Mouse (Mus musculus): ENCODE results near the gene AF067063.
"Not testable (repeated sequence)": the region's sequence is repeated elsewhere in the genome, so short reads cannot be mapped to it uniquely, and the experiment has no call there.

Gene AF067063

GRCm38 (mm10) chr13:119830116-119830515 lies at the start of gene AF067063:
Gene AF067063 (minus strand): TSS chr13:119830216.
- not testable (repeated sequence) for DNase-seq (ENCODE audit: low spot score)

GRCm38 (mm10) chr13:119864395-119864999 lies 34.5 kb upstream of the AF067063 start:
- DNase-seq (ENCODE audit: low spot score) = not testable (repeated sequence)

GRCm38 (mm10) chr13:119862399-119862798 lies 32.4 kb upstream of the AF067063 start:
- DNase-seq (ENCODE audit: low spot score) = not testable (repeated sequence)

- DNase-seq (ENCODE audit: low spot score) = not testable (repeated sequence)
These were observed 10.0 kb upstream of the AF067063 start for GRCm38 (mm10) chr13:119839982-119840381.

- DNase-seq (ENCODE audit: low spot score) = not testable (repeated sequence)
These were observed 7.8 kb upstream of the AF067063 start for GRCm38 (mm10) chr13:119837719-119838337.

- DNase-seq (ENCODE audit: low spot score) = not testable (repeated sequence)
These were observed 6.4 kb upstream of the AF067063 start for GRCm38 (mm10) chr13:119836324-119836811.

DNA sequence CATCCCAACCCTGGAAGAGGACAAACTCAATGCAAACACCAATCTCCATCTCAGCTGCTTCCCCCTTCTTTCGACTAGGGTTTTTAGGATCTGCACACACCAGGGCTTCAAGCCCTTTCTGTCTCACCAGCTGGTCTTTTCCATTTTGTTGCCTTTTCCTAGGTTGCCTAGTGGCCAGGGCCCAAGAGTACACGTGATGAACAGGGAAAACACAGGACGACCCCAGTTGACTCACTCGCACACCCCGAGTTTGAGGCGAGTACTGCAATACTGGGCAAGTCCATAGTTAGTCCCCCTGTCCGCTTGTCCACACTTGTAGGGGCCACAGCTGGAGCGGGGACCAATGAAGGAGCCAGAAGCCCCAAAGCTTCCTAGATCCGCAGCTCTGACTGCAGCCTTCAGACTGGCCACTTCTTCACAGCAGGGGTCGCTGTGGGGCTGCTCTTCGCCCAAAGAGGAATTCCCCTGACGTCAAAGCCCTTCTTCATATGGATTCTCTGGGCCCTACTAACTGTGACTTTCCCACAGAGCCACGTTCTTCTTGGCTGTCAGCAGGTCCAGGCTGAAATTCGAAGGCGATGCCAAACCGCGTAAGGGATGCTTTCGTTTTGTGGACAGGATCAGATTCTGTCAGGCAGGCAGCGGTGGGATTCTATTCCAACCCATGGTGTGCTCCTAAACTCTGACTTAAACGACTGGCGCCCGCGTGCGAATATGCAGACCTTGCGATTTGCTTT lies 5.5 kb upstream of the AF067063 start, which contains the start of gene D13Ertd608e:
D13Ertd608e (plus strand) TSS at position 687 of the 737 bp plus-strand sequence.
- DNase-seq (ENCODE audit: low spot score) = not testable (repeated sequence)

DNA sequence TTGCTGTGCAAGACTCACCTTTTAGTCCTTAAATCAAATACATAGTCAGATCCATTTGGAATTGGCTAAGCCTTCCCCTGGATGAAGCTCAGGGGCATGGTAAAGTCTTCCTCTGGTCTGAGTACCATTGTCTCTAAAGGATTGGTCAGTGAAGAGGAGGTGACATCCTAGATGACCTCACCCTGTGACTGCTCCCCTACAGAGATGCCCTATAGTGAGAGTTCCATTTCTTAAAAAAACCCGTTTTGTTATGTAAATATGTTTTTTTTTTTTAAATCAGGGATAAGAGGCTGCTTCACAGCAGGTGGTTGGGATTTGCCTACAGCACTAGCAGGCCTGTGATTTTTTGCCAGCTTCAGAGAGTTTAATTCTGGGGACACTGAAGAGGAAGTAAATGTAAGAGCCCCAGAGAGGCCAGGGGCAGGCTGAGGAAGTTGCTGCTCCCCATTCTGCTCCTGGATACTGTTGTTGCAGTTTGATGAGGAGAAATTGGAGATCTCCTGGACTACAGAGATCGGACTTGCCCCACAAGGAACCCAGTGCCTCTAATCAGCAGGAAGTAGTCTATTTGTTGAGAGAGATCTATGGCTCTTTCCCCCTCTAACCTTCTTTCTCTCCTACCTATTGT lies 12.3 kb downstream of the AF067063 start:
- DNase-seq (ENCODE audit: low spot score) = no peak

GRCm38 (mm10) chr13:119816798-119817197 lies 13.2 kb downstream of the AF067063 start:
- DNase-seq (ENCODE audit: low spot score) = no peak

DNA sequence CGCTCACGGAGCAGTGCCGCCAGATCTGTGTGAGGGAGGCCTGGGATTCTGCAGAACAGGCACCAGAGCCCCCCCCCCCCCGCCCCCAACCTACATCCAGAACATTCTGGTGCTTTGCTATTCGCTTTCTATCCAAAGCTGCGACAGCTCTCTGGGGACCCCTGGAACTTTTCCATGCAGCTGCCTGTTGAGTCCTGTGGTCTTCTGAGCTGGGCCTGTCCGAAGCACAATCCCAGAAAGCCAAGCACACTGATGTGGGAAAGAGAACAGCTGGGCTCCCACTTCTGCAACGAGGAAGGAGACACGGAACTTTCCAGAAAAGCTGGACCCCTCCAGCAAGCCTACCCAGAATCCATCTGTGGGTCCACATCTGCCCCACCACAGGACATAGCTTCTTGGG lies 20.0 kb downstream of the AF067063 start:
- DNase-seq (ENCODE audit: low spot score) = no peak

- DNase-seq (ENCODE audit: low spot score) = no peak
These were observed 21.1 kb downstream of the AF067063 start for GRCm38 (mm10) chr13:119808937-119809336.

GRCm38 (mm10) chr13:119797656-119798055 lies 32.4 kb downstream of the AF067063 start:
- no peak for DNase-seq (ENCODE audit: low spot score)

- DNase-seq (ENCODE audit: low spot score) = no peak
These were observed 37.1 kb downstream of the AF067063 start for GRCm38 (mm10) chr13:119792791-119793404.

- DNase-seq (ENCODE audit: low spot score) = no peak
These were observed 38.4 kb downstream of the AF067063 start for GRCm38 (mm10) chr13:119791580-119792135.

DNA sequence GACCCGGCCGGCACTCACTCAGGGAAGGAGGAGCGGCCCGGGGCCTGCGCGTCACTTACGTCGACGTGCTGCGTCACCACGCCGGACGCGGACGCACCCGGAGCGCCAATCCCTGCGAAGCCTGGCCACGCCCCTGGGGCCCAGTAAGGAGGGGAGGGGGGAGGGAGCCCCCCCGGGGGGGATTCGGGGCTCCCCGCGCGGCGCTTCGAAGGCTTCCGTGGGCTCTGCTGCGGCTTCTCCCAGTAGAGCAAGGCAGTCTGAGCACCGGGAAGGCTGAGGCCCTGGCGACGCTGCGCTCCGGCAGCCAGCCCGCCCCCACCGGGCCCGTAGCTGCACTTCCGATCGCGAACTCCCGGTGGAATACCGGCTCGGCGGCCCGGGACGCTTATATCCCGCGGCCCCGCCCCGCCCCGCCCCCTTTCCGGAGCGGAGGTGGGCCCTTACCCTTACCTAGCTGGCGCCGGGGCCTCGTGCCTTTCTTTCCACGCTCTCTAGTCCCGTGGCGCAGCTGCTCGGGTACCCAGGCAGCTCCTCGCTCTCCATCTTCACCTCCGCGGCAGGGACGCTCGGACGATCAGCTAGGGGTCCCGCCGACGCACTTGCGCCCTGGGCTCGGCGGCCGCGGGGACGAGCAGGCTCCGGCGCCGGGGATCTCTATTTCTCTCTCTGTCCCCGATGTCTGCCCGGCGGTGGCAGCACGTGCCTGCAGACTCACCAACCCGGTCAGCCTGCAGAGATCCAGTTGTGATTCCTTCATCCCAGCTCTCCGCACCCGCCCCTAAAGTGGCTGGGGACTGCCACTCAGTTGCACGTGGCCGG lies 39.0 kb downstream of the AF067063 start, which contains the start of gene Zfp131:
Zfp131 (minus strand) TSS at position 129 of the 819 bp plus-strand sequence.
- DNase-seq (ENCODE audit: low spot score) = peak; percentile 91

DNA sequence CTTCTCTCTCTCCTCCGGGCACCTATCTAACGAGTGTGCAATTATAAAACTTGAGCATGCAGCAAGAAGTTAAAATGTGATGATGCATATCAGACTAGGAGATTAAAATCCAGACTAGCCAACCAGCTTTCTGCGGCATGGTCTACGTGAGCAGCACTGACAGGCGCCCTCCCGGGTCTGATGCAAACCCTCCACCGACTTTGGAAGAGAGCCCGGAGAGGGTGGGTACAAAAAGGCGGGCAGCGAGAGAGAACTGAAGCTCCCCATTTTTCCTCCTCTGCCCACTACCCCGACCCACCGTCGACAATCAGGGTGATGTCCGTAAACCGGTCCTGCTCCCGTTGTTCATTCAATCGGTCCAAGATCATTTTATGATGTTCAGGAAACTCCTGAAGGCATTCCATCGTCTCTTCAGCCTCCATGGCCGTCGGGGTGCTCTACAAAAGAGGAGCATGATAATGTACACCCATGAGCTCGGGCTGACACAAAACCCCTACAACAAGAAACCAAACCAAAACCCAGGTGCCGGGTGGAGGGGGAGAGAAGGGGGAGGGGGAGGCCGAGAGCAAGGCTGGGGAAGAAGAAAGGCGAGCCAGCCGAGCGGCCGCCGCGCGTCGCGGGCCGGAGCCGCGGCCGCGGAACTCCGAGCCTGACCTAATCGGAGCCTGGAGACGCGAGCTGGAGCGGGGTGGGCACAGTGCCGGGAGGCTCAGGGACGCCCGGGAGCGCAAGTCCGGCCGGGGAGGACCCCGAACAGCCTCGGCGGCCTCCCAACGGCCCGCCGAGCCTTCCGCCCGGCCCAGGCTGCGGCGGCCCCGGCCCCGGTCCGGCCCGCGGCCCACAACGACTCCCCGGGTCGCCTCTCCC lies 39.9 kb downstream of the AF067063 start:
- peak; percentile 38 for DNase-seq (ENCODE audit: low spot score)

DNA sequence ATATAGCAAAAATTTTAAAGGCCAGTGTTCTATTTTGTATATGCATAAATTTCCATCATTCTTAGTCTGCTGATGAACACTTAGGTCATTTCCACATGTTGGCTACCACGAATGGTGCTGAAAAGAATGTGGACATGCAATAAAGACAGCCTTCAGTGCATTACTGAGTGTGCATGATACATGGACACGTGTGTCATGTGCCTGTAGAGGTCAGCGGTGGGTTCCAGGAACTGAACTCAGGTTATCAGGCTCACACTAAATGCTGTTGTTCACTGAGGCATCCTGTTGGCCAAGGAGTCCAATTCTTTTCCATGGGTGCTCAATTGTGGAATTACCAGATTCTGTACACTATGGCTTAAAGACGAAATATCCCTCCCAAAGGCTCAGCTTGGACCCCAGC lies 46.4 kb downstream of the AF067063 start:
- no peak for DNase-seq (ENCODE audit: low spot score)

Data from ovary, adult 18-20 months (tissue).